Mouse (Mus musculus): Measurements from ENCODE around the gene Afap1l2.

Afap1l2 gene

GRCm38 (mm10) chr19:57007781-57008710 is at the start of gene Afap1l2:
Afap1l2 (minus strand) TSS chr19:57008228.
- peak; percentile 87 to 88 for DNase-seq

- no peak for DNase-seq
Observed at GRCm38 (mm10) chr19:57057568-57057967, 49.5 kb upstream of the Afap1l2 start.

GRCm38 (mm10) chr19:57055215-57056120 is 47.4 kb upstream of the Afap1l2 start:
- DNase-seq: peak in 1 of 2 experiments; percentile 38

GRCm38 (mm10) chr19:57052959-57053358 is 44.9 kb upstream of the Afap1l2 start:
- no peak for DNase-seq

GRCm38 (mm10) chr19:57052016-57052415 is 44.0 kb upstream of the Afap1l2 start:
- no peak for DNase-seq

- no peak for DNase-seq
Observed at GRCm38 (mm10) chr19:57049592-57050090, 41.6 kb upstream of the Afap1l2 start.

GRCm38 (mm10) chr19:57047671-57048320 is 39.8 kb upstream of the Afap1l2 start:
- no peak for DNase-seq

- peak; percentile 37 to 43 for DNase-seq
Observed at GRCm38 (mm10) chr19:57039258-57039657, 31.2 kb upstream of the Afap1l2 start.

GRCm38 (mm10) chr19:57036860-57037259 is 28.8 kb upstream of the Afap1l2 start:
- DNase-seq: no peak

GRCm38 (mm10) chr19:57031582-57031981 is 23.6 kb upstream of the Afap1l2 start:
- DNase-seq: peak; percentile 70 to 72

GRCm38 (mm10) chr19:57029461-57029860 is 21.4 kb upstream of the Afap1l2 start:
- no peak for DNase-seq

GRCm38 (mm10) chr19:57028327-57029179 is 20.5 kb upstream of the Afap1l2 start:
- no peak for DNase-seq

GRCm38 (mm10) chr19:57026501-57026900 is 18.5 kb upstream of the Afap1l2 start:
- DNase-seq: no peak

GRCm38 (mm10) chr19:57017785-57018179 is 9.8 kb upstream of the Afap1l2 start:
- DNase-seq: no peak

GRCm38 (mm10) chr19:57016995-57017784 is 9.2 kb upstream of the Afap1l2 start:
- DNase-seq: no peak

- no peak for DNase-seq
Observed at GRCm38 (mm10) chr19:57014808-57015207, 6.8 kb upstream of the Afap1l2 start.

- DNase-seq: no peak
Observed at GRCm38 (mm10) chr19:57013271-57013677, 5.2 kb upstream of the Afap1l2 start.

GRCm38 (mm10) chr19:57012068-57012467 is 4.0 kb upstream of the Afap1l2 start:
- no peak for DNase-seq

GRCm38 (mm10) chr19:57010064-57010463 is 2.0 kb upstream of the Afap1l2 start:
- DNase-seq: no peak

GRCm38 (mm10) chr19:57009653-57010052 is 1.6 kb upstream of the Afap1l2 start:
- no peak for DNase-seq

- DNase-seq: peak; percentile 86 to 90
Observed at GRCm38 (mm10) chr19:57007291-57007690, 737 bp downstream of the Afap1l2 start.

All from cerebellum, postnatal 36 days (tissue).